Mouse (Mus musculus) CH12F3 (cell line): ENCODE measurements at regions not wholly inside any gene's neighbourhood (a gene's known extent, or its start where the extent isn't known, plus 50 kb on each side); places are given as distances from the start of the nearest gene placed in this dataset.

Experiments
- in situ Hi-C: fragments of 300-500 bp; cut with MboI; formaldehyde crosslinking; loops from 2 replicates; pipeline ENCODE4 v1.14.3; 2020; ENCODE audit warnings: low sequenced_read_pairs

- in situ Hi-C loops = loop anchor here (10.0 to 25.0 kb wide), 2 partner anchors 450 to 722 kb away; partner anchors contain the start of gene Acmsd
These were observed 184.7 kb upstream of the Nckap5 start for GRCm38 (mm10) chr1:127015042-127015893.

- in situ Hi-C loops = loop anchor here (10.0 to 25.0 kb wide), 2 partner anchors 453 to 725 kb away; partner anchors contain the start of gene Acmsd
These were observed 181.3 kb upstream of the Nckap5 start for GRCm38 (mm10) chr1:127011901-127012300.

GRCm38 (mm10) chr1:127009699-127010098 lies 179.1 kb upstream of the Nckap5 start:
- in situ Hi-C loops = loop anchor here (10.0 to 25.0 kb wide), 2 partner anchors 455 to 728 kb away; partner anchors contain the start of gene Acmsd

GRCm38 (mm10) chr1:127001700-127002099 lies 171.1 kb upstream of the Nckap5 start:
- in situ Hi-C loops = loop anchor here (25.0 kb wide), 1 partner anchor 736 kb away; the partner anchor contains the start of gene Acmsd

GRCm38 (mm10) chr1:126993061-126993640 lies 162.6 kb upstream of the Nckap5 start:
- in situ Hi-C loops = no loop called here

- in situ Hi-C loops = no loop called here
These were observed 161.8 kb upstream of the Nckap5 start for GRCm38 (mm10) chr1:126992441-126992840.

- in situ Hi-C loops = no loop called here
These were observed 152.2 kb upstream of the Nckap5 start for GRCm38 (mm10) chr1:126982805-126983204.

GRCm38 (mm10) chr1:126980311-126980710 lies 149.7 kb upstream of the Nckap5 start:
- in situ Hi-C loops = no loop called here

GRCm38 (mm10) chr1:126973871-126974270 lies 143.3 kb upstream of the Nckap5 start:
- in situ Hi-C loops = no loop called here

GRCm38 (mm10) chr1:126971777-126972421 lies 141.3 kb upstream of the Nckap5 start:
- in situ Hi-C loops = no loop called here

- in situ Hi-C loops = no loop called here
These were observed 140.5 kb upstream of the Nckap5 start for GRCm38 (mm10) chr1:126971118-126971517.

GRCm38 (mm10) chr1:126966394-126966793 lies 135.8 kb upstream of the Nckap5 start:
- in situ Hi-C loops = no loop called here

- in situ Hi-C loops = no loop called here
These were observed 125.5 kb upstream of the Nckap5 start for GRCm38 (mm10) chr1:126955839-126956720.

- in situ Hi-C loops = no loop called here
These were observed 117.3 kb upstream of the Nckap5 start for GRCm38 (mm10) chr1:126947860-126948259.

- in situ Hi-C loops = no loop called here
These were observed 102.1 kb upstream of the Nckap5 start for GRCm38 (mm10) chr1:126932658-126933057.

GRCm38 (mm10) chr1:126931754-126932153 lies 101.2 kb upstream of the Nckap5 start:
- in situ Hi-C loops = no loop called here

GRCm38 (mm10) chr1:126931093-126931492 lies 100.5 kb upstream of the Nckap5 start:
- in situ Hi-C loops = no loop called here

- in situ Hi-C loops = no loop called here
These were observed 100.0 kb upstream of the Nckap5 start for GRCm38 (mm10) chr1:126930611-126931010.

GRCm38 (mm10) chr1:126929666-126930065 lies 99.1 kb upstream of the Nckap5 start:
- in situ Hi-C loops = no loop called here

GRCm38 (mm10) chr1:126928186-126928585 lies 97.6 kb upstream of the Nckap5 start:
- in situ Hi-C loops = no loop called here
